Mouse (Mus musculus) forebrain, embryonic 14.5 days (tissue): ENCODE data around the gene Pum2. TPM values are rescaled to one million over a fixed set of nuclear protein-coding genes. Genes with fewer than 3 reads are reported as not detected.

Experiments used
- ATAC-seq: fragments of 200-750 bp; cut with Nextera tagmentation; 2 replicates; pipeline ENCODE4 v1.8.0; 2017; ENCODE audit warnings: mild to moderate bottlenecking, moderate library complexity
- DNase-seq: peaks from one replicate; pipeline ENCODE4 v3.0.0-alpha.2; 2015; ENCODE audit warnings: low spot score
- H3K27ac ChIP-seq: fragments of 300-500 bp; sonication (generic); 2 replicates; pipeline ENCODE4 v1.5.1; 2014; ENCODE audit warnings: low read depth, mild to moderate bottlenecking, control low read depth, low read length, moderate library complexity
- H3K27me3 ChIP-seq: fragments of 300-500 bp; sonication (generic); replicated peaks from 2 replicates; pipeline ENCODE4 v1.6.1; 2014; ENCODE audit warnings: low read length, control low read depth, mixed read lengths; ENCODE audit not compliant: control insufficient read depth, insufficient read depth
- H3K36me3 ChIP-seq: fragments of 300-500 bp; sonication (generic); 2 replicates; pipeline ENCODE4 v1.6.1; 2014; ENCODE audit warnings: low read length, control low read depth; ENCODE audit not compliant: control insufficient read depth, insufficient read depth
- H3K4me1 ChIP-seq: fragments of 300-500 bp; sonication (generic); 2 replicates; pipeline ENCODE4 v1.6.1; 2014; ENCODE audit warnings: antibody characterized with exemption, low read length, control low read depth; ENCODE audit not compliant: control insufficient read depth, insufficient read depth
- H3K4me2 ChIP-seq: fragments of 300-500 bp; sonication (generic); 2 replicates; pipeline ENCODE4 v1.6.1; 2014; ENCODE audit warnings: mild to moderate bottlenecking, control low read depth, low read length
- H3K4me3 ChIP-seq: fragments of 300-500 bp; sonication (generic); 2 replicates; pipeline ENCODE4 v1.5.1; 2014; ENCODE audit warnings: low read depth, low read length, control low read depth
- H3K9ac ChIP-seq: fragments of 300-500 bp; sonication (generic); 2 replicates; pipeline ENCODE4 v1.6.1; 2014; ENCODE audit warnings: mild to moderate bottlenecking, low read length, control low read depth, moderate library complexity
- H3K9me3 ChIP-seq: fragments of 300-500 bp; sonication (generic); replicated peaks from 2 replicates; pipeline ENCODE4 v1.6.1; 2016; ENCODE audit warnings: low read length, control low read depth, mixed read lengths; ENCODE audit not compliant: control insufficient read depth
- WGBS: fragments of 180-500 bp; shearing (Covaris S2); extraction: QIAGEN DNeasy Blood & Tissue Kit; methylation state at CpG from one replicate; pipeline ENCODE4 v1.1.7; 2014; 5-methylcytosine and 5-hydroxymethylcytosine counted together
- polyA plus RNA-seq: library from polyadenylated mRNA; unstranded; fragments of >200 nt; fragmentation: Nextera tagmentation; extraction: Ambion mirVana; gene quantifications from 2 replicates; pipeline ENCODE4 v1.2.1, GENCODE M21; 2014

Pum2 gene
- polyA plus RNA-seq, 1 experiment from 2014 or later, result 70.6 TPM

DNA sequence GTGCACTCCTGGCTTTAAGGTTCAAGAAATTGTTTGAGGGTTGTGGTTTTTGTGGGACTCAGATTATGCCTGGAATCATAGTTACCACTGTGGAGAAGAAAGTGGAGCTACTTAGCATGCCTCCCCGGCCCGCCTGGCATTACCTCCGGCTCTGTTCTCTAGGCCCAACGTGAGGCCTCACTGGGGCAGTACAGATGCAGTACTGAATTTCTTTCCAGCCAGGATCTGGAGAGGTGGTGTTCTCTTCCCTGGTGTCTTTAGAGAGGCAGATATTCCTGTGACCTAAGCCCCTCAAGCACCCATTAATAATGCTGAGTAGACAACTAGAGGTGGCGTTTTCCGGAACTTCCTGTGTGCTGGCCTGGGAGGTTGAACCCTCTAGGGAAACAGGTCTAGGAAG is 99.4 kb downstream of the Pum2 start:
- DNase-seq, result peak; percentile 6

DNA sequence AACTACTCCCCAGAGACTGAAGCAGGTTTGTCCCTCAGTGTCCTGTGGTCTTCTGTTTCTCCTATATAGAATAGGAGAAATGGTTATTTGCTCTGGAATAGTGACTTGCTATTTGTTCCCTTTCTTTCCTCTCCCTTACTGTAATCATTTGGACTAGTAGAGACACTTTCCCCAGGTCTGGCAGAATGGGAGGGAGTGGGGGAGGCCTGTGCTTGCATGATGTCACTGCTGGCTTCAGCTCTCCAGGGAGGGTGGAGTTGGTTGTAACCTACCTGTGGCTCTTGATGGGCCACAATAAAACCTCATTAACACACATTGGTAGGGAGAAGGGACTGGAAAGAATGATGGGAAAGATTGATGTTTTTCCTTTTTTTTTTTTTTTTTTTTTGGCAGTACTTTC is 100.2 kb downstream of the Pum2 start:
- Histone ChIP-seq H3K9me3 (no peaks in the 10 kb centered on the region), H3K4me1 (peaks cover 3% of the 10 kb centered on the region; the same call in 1 of the 2 replicates), H3K4me2 (peak overlapping the region; percentile 92; the same call in 1 of the 2 replicates), H3K27ac (no peak overlapping the region), H3K9ac (no peak overlapping the region), H3K27me3 (no peaks in the 10 kb centered on the region), H3K4me3 (no peak overlapping the region), H3K36me3 (no peaks in the 10 kb centered on the region)
- DNase-seq, result no peak
- no peak for ATAC-seq

More for the DNA sequence above, 99.4 kb downstream of the Pum2 start:
- Histone ChIP-seq H3K9me3 (no peaks in the 10 kb centered on the region), H3K9ac (peak overlapping the region; percentile 88), H3K4me1 (peaks cover 3% of the 10 kb centered on the region; the same call in 1 of the 2 replicates), H3K4me3 (peak overlapping the region; percentile 76), H3K27ac (no peak overlapping the region), H3K36me3 (no peaks in the 10 kb centered on the region), H3K27me3 (no peaks in the 10 kb centered on the region), H3K4me2 (peak overlapping the region; percentile 92)
- no peak for ATAC-seq
- 18% methylated on average over 6 of the region's 6 CpGs for WGBS

DNA sequence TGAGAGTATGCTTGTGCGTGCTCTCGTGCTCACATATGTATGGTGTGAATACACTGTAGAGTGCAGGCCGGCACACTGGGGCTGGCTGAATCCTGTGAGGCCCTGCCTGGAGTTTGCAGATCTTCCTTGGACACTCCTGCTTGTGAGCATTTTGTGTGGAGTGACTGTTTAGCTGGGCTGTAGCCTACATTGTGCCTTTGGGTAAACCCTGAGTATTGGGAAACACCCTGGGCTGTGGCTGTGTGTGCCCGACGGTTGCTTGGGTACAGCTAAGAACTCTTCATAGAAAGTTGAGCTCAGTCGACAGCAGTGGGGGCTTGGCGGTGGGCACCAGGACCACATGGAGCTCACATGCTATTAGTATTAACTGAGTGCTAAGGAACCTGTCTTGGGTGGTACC is 102.3 kb downstream of the Pum2 start:
- 93% methylated on average over 7 of the region's 7 CpGs for WGBS
- Histone ChIP-seq H3K4me3 (no peak overlapping the region), H3K9me3 (no peaks in the 10 kb centered on the region), H3K9ac (no peak overlapping the region), H3K27ac (no peak overlapping the region), H3K4me2 (no peak overlapping the region), H3K27me3 (no peaks in the 10 kb centered on the region), H3K36me3 (no peaks in the 10 kb centered on the region), H3K4me1 (peaks cover 3% of the 10 kb centered on the region; the same call in 1 of the 2 replicates)
- ATAC-seq (no peak), DNase-seq (no peak)

DNA sequence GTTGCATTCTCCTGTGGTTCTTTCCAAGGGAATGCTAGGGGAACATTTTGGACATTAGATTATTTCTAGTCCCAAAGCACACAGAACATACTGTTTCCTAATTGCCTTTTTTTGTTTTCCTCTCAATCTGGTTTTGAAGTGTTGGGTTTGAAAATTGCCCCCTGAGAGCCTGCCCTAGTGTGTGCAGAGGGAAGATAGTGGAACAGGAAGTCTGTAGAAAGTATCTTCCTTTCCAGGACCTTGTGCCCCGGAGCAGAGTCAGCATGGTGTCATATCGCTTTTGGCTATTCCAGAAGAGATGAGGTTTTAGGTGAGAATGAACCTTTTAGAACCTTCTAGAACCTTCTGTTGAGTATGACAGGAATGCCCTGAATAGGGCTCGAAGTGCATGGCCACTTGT is 102.8 kb downstream of the Pum2 start:
- no peaks in the 10 kb centered on the region for H3K27me3 ChIP-seq
- H3K9me3 ChIP-seq, result no peaks in the 10 kb centered on the region
- DNase-seq (no peak), ATAC-seq (no peak)
- peaks cover 3% of the 10 kb centered on the region; the same call in 1 of the 2 replicates for H3K4me1 ChIP-seq
- H3K4me2 ChIP-seq, result no peak overlapping the region
- no peak overlapping the region for H3K4me3 ChIP-seq
- H3K36me3 ChIP-seq, result no peaks in the 10 kb centered on the region
- WGBS, result 95% methylated on average over 3 of the region's 3 CpGs
- H3K9ac ChIP-seq, result no peak overlapping the region
- H3K27ac ChIP-seq, result no peak overlapping the region

DNA sequence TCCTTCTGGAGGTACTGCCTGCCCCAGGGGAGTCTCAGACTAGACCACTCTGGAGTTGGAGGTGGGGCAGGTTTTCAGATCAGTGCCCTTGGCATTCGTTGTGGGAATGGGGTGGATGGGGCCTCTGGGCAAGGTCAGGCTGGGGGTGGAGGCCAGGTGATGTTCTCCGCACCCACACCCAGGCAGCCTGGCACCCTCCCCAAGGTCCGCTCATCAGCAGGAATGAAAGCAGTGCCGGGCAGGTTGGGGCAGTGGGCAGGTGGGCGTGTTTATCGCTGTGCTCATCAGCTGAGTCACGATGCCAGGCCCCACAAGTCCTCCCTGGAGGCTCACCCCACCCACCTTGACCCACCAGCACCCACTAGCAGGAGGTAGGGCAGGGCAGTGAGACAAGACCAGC is 104.2 kb downstream of the Pum2 start:
- no peaks in the 10 kb centered on the region for H3K9me3 ChIP-seq
- no peaks in the 10 kb centered on the region for H3K27me3 ChIP-seq
- no peak overlapping the region for H3K4me3 ChIP-seq
- no peak overlapping the region for H3K9ac ChIP-seq
- H3K27ac ChIP-seq, result no peak overlapping the region
- peaks cover under 1% of the 10 kb centered on the region; the same call in 1 of the 2 replicates for H3K4me1 ChIP-seq
- ATAC-seq, result no peak
- H3K4me2 ChIP-seq, result no peak overlapping the region
- DNase-seq, result no peak
- 83% methylated on average over 7 of the region's 7 CpGs for WGBS
- H3K36me3 ChIP-seq, result no peaks in the 10 kb centered on the region

DNA sequence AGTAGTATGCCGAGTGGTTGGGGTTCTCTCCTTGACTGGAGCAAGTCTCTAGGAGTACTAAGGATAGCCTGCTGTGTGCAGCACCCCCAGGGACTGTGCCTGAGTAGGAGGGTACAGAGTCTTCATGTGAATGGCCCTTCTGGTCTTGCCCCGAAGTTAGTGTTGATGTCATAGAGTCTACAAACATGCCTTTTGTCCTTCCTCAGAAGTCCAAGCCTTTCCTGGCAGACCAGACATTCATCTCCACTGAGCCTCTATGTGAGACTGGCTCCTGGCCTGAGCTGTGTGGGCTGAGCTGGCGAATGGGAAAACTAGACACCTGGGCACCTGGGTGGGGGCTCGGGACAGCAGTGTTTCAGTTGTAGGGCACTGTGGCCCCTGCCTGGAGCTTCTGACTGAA is 105.9 kb downstream of the Pum2 start:
- H3K4me2 ChIP-seq, result no peak overlapping the region
- 79% methylated on average over 4 of the region's 4 CpGs for WGBS
- no peaks in the 10 kb centered on the region for H3K9me3 ChIP-seq
- no peaks in the 10 kb centered on the region for H3K4me1 ChIP-seq
- DNase-seq (no peak), ATAC-seq (no peak)
- H3K9ac ChIP-seq, result no peak overlapping the region
- no peak overlapping the region for H3K27ac ChIP-seq
- no peaks in the 10 kb centered on the region for H3K36me3 ChIP-seq
- no peaks in the 10 kb centered on the region for H3K27me3 ChIP-seq
- no peak overlapping the region for H3K4me3 ChIP-seq

DNA sequence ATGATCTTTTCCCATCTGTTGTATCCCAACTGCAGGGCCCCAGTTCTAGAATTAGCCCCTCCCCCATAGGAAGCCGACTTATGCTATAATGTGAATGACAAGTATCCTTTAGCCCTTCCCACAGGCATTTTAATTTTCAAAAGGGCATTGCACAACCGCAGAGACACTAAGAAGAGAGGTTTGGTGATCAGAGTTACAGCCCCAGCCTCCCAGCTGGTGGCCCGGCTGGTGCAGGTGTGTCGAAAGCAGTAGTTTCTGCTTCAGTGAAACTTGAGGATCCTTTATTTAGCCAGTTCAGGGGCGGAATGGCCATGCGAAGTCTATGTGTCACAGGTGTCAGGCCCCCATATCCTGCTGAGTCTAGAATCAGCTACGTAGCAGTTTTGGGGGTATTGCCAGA is 107.2 kb downstream of the Pum2 start:
- Histone ChIP-seq H3K27ac (no peak overlapping the region), H3K9ac (no peak overlapping the region), H3K4me2 (no peak overlapping the region), H3K27me3 (no peaks in the 10 kb centered on the region), H3K4me3 (no peak overlapping the region), H3K36me3 (no peaks in the 10 kb centered on the region), H3K4me1 (no peaks in the 10 kb centered on the region), H3K9me3 (no peaks in the 10 kb centered on the region)
- no peak for ATAC-seq
- WGBS, result 79% methylated on average over 7 of the region's 7 CpGs
- no peak for DNase-seq

DNA sequence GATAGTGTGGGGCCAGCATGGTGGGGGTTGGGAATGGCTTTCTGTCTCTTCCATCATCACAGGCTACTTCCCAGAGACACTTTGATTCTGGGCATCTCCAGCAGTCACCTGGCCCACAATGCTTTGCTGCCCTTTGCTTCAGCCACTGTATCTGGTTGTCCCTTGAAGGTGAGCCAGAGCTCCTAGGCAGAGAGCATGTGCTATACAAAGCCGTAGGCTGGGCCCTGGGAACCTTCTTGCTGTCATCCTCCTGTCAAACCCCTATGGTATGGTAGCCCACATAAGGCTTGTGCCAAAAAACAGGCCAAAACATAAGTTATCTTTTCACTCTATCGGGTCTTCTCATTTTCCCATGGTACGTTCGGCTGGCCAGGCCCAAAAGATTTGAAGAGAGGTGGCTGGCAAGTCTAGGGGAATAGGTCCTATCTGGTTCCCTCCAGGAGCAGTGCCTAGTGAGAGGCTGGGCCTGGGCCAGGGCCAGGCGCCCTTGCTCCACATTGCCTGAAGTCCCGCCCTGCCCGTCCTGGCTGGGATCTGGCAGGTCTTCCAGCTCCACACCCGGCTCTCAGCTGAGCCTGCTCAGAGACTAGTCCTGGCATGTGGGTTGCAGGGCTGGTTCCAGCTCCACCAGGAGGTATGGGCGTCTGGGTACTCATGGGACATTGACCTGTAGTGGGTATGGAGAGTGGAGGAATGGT is 107.9 kb downstream of the Pum2 start:
- DNase-seq (no peak), ATAC-seq (no peak)
- Histone ChIP-seq H3K36me3 (no peaks in the 10 kb centered on the region), H3K9me3 (no peaks in the 10 kb centered on the region), H3K4me1 (no peaks in the 10 kb centered on the region), H3K27me3 (no peaks in the 10 kb centered on the region), H3K27ac (no peak overlapping the region), H3K9ac (no peak overlapping the region), H3K4me3 (no peak overlapping the region), H3K4me2 (no peak overlapping the region)
- WGBS, result 85% methylated on average over 9 of the region's 9 CpGs

DNA sequence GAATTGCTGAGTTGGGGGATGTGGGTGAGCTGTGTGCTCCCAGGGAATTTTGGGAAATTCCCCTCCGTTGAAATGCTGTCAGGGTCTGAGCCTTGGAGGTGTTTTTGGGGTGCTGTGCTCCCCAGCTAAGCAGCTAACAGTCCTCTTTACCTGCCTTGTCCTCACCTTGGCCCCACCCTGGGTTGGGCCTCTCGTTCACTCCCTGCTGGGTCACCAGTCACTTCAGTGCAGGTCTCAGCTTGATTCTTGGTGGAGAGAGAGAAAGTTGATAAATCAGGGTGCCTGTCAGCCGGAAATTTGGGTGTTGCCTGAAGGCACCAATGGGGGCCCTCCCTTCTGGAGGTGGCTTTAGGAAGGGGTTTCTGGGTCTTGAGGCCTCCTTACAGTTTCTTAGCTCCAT is 108.6 kb downstream of the Pum2 start:
- Histone ChIP-seq H3K4me2 (no peak overlapping the region), H3K9me3 (no peaks in the 10 kb centered on the region), H3K27ac (no peak overlapping the region), H3K4me3 (no peak overlapping the region), H3K4me1 (no peaks in the 10 kb centered on the region), H3K9ac (no peak overlapping the region), H3K27me3 (no peaks in the 10 kb centered on the region), H3K36me3 (no peaks in the 10 kb centered on the region)
- WGBS, result 84% methylated on average over 3 of the region's 3 CpGs
- DNase-seq (no peak), ATAC-seq (no peak)
